Mouse (Mus musculus) kidney, embryonic 16.5 days (tissue): ENCODE data around the gene Sox6. TPM values are rescaled to one million over a fixed set of nuclear protein-coding genes. Genes with fewer than 3 reads are reported as not detected.

Experiments used
- ATAC-seq: fragments of 200-750 bp; cut with Nextera tagmentation; 2 replicates; pipeline ENCODE4 v1.8.0; 2017; ENCODE audit warnings: moderate TSS enrichment; ENCODE audit not compliant: low FRiP score, low TSS enrichment
- H3K27ac ChIP-seq: fragments of 300-500 bp; sonication (generic); 2 replicates; pipeline ENCODE4 v1.5.1; 2014; ENCODE audit warnings: low read length
- H3K27me3 ChIP-seq: fragments of 300-500 bp; sonication (generic); 2 replicates; pipeline ENCODE4 v1.6.1; 2014; ENCODE audit warnings: low read length, control low read depth, mixed read lengths; ENCODE audit not compliant: insufficient read depth
- H3K36me3 ChIP-seq: fragments of 300-500 bp; sonication (generic); 2 replicates; pipeline ENCODE4 v1.6.1; 2014; ENCODE audit warnings: low read length, control low read depth, mixed read lengths; ENCODE audit not compliant: insufficient read depth
- H3K4me1 ChIP-seq: fragments of 300-500 bp; sonication (generic); 2 replicates; pipeline ENCODE4 v1.6.1; 2014; ENCODE audit warnings: low read length, control low read depth, mixed read lengths; ENCODE audit not compliant: insufficient read depth
- H3K4me2 ChIP-seq: fragments of 300-500 bp; sonication (generic); replicated peaks from 2 replicates; pipeline ENCODE4 v1.6.1; 2014; ENCODE audit warnings: low read depth, low read length
- H3K4me3 ChIP-seq: fragments of 300-500 bp; sonication (generic); 2 replicates; pipeline ENCODE4 v1.5.1; 2014; ENCODE audit warnings: mild to moderate bottlenecking, low read length
- H3K9ac ChIP-seq: fragments of 300-500 bp; sonication (generic); replicated peaks from 2 replicates; pipeline ENCODE4 v1.6.1; 2014; ENCODE audit warnings: low read length
- H3K9me3 ChIP-seq: fragments of 300-500 bp; sonication (generic); 2 replicates; pipeline ENCODE4 v1.6.1; 2016; ENCODE audit warnings: low read length, control low read depth
- WGBS: fragments of 180-500 bp; shearing (Covaris S2); extraction: QIAGEN DNeasy Blood & Tissue Kit; methylation state at CpG from one replicate; pipeline ENCODE4 v1.1.7; 2014; 5-methylcytosine and 5-hydroxymethylcytosine counted together
- polyA plus RNA-seq: library from polyadenylated mRNA; unstranded; fragments of >200 nt; fragmentation: Nextera tagmentation; extraction: Ambion mirVana; gene quantifications from 2 replicates; pipeline ENCODE4 v1.2.1, GENCODE M21; 2015

The Sox6 gene
- polyA plus RNA-seq, 1 experiment from 2014 or later: 18.9 TPM

DNA sequence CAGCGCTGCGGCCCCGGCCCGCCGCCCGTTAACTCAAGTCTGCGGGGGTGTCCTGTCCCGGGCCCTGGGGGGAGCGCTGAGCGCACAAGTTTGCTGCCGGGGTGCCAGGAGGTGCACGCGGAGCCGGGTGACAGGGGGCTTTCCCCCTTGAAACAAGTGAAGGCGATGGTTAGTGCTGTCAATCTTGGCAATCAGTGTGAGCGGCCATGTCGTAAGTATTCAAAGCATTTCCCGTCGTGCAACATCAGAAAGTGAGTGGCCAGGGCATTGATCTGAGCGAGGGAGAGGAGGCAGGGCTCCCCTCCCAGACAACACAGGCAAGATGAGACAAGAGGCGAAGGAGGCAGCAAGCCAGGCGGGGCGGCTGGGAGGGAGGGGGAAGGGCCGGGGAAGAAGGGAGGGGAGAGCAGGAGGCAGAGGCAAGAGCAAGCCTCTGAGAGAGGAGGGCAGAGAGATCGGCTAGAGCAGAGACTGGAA, 4.3 kb downstream of the Sox6 start:
- Histone ChIP-seq H3K36me3 (no peaks in the 10 kb centered on the region), H3K4me1 (peaks cover 27% of the 10 kb centered on the region), H3K27ac (peak overlapping the region; percentile 13), H3K27me3 (peaks cover 62% of the 10 kb centered on the region), H3K4me2 (peak overlapping the region; percentile 92), H3K9ac (peak overlapping the region; percentile 53), H3K4me3 (peak overlapping the region; percentile 63), H3K9me3 (no peaks in the 10 kb centered on the region)
- WGBS: under 1% methylated on average over 25 of the region's 25 CpGs
- peak; percentile 29; the same call in 1 of the 2 replicates for ATAC-seq

DNA sequence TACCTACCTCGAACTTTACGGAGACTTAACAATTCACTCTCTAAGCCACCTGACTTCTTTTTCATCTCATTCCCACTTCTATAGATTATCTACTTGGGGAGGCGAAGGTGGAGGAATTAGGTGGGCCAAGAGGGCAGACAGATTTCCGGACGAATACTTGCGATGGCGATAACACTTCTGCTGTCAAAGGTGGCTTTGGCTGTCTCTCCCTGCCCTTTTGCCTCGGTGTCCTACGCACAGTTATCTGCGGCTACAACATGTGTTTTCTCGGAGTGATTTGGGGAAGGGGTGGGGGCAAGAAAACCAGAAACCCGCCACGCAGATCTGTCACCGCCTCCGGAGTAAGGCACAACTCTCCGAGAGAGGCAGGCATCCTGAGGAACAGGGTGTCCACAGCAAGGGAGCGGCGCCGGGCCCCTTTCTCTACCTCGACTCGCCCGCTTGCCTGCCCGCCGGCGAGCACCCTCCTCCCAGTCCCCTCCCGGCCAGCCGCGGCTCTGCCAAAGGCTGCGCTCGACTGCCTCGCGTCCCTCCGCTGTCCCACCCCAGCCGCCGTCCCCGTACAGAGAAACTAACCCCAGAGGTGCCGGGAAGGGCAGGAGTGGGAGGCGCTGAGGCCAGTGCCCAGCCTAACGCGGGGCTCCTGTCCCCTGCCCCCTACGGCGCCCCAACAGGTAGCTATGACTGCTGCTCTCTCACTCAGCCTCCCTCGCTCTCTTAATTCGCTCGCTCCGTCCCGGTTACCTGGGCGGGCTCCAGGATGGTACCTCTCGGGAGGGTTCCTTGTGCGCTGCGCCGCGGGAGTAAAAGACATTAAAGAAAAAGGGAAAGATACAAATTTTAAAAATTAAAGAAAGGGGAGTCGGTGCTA, 5.0 kb downstream of the Sox6 start:
- Histone ChIP-seq H3K36me3 (no peaks in the 10 kb centered on the region), H3K9me3 (no peaks in the 10 kb centered on the region), H3K27ac (peak overlapping the region; percentile 13), H3K4me2 (peak overlapping the region; percentile 92), H3K4me3 (peak overlapping the region; percentile 63), H3K4me1 (peaks cover 23% of the 10 kb centered on the region), H3K9ac (peak overlapping the region; percentile 53), H3K27me3 (peaks cover 56% of the 10 kb centered on the region)
- under 1% methylated on average over 54 of the region's 54 CpGs for WGBS
- ATAC-seq: peak; percentile 62

DNA sequence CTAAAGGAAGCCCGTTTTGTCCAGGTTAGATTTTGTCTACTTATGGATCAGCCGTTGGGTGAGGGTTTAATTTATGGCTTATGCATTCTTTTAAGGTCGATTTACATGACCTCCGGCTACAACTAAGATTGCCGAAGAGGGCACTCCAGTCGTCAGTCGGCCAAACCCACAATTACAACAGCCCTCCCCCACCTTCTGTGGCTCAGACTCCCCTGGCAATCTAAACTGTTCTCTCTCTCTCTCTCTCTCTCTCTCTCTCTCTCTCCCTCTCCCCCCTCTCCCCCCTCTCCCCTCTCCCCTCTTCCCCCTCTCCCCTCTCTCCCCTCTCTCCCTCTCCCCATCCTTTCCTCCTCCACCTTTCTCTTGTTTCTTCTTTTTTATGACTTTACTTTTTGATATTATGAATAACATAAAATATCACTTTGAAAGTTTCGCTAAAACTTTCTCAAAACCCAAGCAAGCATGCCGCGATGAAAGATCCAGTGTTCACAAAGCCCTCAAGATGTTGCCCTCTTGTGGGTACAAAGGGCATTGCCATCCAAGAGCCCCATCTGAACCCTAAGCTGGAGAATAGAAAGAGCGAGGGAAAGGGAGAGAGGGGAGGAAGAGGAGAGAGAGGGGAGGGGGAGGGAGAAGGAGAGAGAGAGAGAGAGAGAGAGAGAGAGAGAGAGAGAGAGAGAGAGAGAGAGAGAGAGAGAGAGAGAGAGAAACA, 5.8 kb downstream of the Sox6 start:
- Histone ChIP-seq H3K27ac (peak overlapping the region; percentile 35), H3K9me3 (no peaks in the 10 kb centered on the region), H3K4me2 (peak overlapping the region; percentile 92), H3K4me1 (peaks cover 15% of the 10 kb centered on the region), H3K36me3 (no peaks in the 10 kb centered on the region), H3K9ac (peak overlapping the region; percentile 72), H3K27me3 (peaks cover 50% of the 10 kb centered on the region), H3K4me3 (peak overlapping the region; percentile 63)
- ATAC-seq: no peak
- WGBS: 0% methylated on average over 11 of the region's 11 CpGs

DNA sequence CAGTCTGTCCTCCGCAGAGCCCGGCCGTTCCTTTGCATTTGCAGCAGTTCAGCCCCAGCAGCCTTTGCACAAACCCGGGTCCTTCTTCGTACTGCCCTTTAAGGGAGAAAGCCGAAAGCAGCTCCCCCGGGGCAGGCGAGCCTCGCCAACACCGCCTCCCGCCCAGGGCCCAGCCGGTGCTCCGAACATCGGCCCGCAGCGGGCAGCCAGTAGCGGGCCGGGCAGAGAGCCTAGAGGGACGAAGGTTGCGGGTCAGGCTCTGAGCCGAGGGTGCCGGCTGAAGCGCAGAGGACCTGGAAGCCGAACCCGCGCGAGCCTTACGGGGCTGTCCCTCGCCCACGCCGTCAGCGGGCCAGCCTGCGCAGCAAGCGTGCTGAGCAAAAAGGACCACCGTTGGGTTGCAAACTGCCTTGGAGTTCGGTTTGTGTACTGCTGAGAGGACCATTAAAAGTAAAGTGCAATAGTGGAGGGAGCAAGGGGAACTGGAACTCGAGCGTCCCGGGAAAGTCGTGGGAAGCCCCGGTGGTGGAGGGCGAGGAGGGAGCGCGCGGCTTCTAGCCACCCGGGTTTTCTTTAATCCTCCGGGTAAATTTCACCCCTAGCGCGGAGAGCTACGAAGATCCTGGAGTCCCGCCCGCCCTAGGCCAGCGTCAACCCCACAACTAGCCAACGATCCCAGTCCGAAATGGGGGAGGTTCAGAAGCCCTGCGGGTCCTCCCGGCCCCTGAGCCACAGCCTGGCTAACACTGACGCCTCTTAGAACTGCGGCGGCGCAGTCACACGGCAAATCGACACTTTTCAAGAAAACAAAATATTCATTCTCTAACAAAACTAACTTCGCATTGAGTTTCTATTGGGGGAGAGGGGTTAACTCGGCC, 6.6 kb downstream of the Sox6 start:
- Histone ChIP-seq H3K4me2 (peak overlapping the region; percentile 92), H3K4me3 (peak overlapping the region; percentile 57), H3K9ac (peak overlapping the region; percentile 72), H3K27ac (peak overlapping the region; percentile 35), H3K9me3 (no peaks in the 10 kb centered on the region), H3K36me3 (no peaks in the 10 kb centered on the region), H3K4me1 (peaks cover 14% of the 10 kb centered on the region), H3K27me3 (peaks cover 45% of the 10 kb centered on the region)
- WGBS: under 1% methylated on average over 65 of the region's 65 CpGs
- ATAC-seq: peak; percentile 62

DNA sequence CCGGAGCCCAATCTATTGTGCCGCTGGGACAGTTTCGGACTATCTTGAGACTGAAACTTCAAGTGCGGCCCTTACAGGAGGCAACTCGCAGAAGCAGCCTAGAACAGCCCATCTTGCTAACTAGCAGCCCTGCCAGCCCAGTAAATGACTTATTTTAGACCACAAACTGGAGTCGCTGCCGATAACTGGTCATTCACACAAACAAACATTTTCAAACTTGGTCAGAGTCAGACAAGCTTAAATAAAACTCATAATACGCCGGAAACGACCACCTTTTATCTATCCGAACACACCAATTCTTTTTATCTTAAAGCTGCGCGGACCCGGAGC, 7.2 kb downstream of the Sox6 start:
- peak overlapping the region; percentile 35; the same call in 1 of the 2 replicates for H3K27ac ChIP-seq
- WGBS: under 1% methylated on average over 14 of the region's 14 CpGs
- no peaks in the 10 kb centered on the region for H3K9me3 ChIP-seq
- peak overlapping the region; percentile 72 for H3K9ac ChIP-seq
- ATAC-seq: no peak
- peak overlapping the region; percentile 92 for H3K4me2 ChIP-seq
- peaks cover 39% of the 10 kb centered on the region for H3K27me3 ChIP-seq
- peak overlapping the region; percentile 57 for H3K4me3 ChIP-seq
- no peaks in the 10 kb centered on the region for H3K36me3 ChIP-seq
- peaks cover 14% of the 10 kb centered on the region for H3K4me1 ChIP-seq

DNA sequence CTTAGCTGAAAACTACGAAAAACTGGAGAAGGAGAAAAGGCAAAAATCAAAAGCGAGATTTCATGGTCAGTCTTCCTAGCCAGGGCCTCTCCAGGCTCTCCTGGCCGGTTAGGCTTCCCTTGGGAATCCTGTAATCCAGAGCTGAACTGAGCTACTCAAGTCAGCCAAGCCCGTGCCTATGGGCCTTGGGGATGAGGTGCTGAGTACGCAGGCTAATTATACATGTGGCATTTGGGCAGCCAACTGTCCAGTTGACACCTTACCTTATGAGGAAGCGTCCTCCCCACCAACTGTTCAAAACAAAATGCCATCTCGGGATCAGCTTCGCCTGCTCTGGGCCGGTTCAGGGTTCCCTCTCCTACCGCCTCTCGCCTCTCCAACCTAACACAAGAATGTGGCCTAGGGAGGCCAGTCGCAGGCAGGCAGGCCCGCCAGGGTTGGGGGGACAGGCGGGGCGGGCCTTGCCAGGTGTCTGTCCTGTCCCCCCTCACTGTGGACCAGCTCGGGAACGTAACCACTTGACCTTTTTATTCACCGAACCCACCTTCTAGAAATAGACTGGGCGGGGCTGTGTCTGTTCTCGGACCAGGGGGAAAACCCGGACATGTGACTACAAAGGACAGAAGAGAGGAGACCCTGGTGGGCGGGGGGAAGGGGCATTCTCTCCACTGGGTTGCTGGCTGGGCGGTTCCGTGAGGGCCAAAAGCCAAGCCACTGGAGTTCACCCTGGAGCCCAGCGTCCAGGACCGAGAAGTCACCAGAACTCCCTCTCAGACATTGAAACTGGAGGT, 7.8 kb downstream of the Sox6 start:
- no peak overlapping the region for H3K27ac ChIP-seq
- H3K36me3 ChIP-seq: no peaks in the 10 kb centered on the region
- no peaks in the 10 kb centered on the region for H3K9me3 ChIP-seq
- 24% methylated on average over 26 of the region's 26 CpGs for WGBS
- H3K4me2 ChIP-seq: peak overlapping the region; percentile 92
- H3K4me3 ChIP-seq: peak overlapping the region; percentile 57
- peaks cover 14% of the 10 kb centered on the region for H3K4me1 ChIP-seq
- peaks cover 33% of the 10 kb centered on the region for H3K27me3 ChIP-seq
- H3K9ac ChIP-seq: peak overlapping the region; percentile 72
- no peak for ATAC-seq

DNA sequence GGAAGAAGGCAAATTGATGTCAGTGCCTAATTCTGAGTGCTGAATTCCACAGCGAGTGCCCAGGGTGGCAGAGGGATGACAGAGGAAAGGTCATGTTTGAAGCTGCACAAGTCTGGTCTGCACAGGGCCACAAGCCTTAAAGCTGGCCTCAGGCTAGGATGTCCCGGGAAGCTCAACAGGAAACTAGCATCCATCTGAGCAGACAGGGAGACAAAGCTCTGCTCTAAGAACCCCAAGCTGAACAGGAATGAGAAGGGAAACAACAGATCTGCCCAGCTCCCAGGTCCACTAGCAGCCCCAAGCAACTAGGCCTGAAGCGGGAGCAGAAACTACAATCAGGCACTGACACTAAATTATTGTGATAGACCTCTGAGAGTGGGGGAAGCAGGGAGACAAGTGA, 8.6 kb downstream of the Sox6 start:
- H3K9me3 ChIP-seq: no peaks in the 10 kb centered on the region
- WGBS: 65% methylated on average over 3 of the region's 3 CpGs
- H3K4me3 ChIP-seq: no peak overlapping the region
- H3K27me3 ChIP-seq: peaks cover 25% of the 10 kb centered on the region
- peaks cover 14% of the 10 kb centered on the region for H3K4me1 ChIP-seq
- no peak overlapping the region for H3K9ac ChIP-seq
- no peak overlapping the region for H3K4me2 ChIP-seq
- no peak for ATAC-seq
- no peak overlapping the region for H3K27ac ChIP-seq
- H3K36me3 ChIP-seq: no peaks in the 10 kb centered on the region

DNA sequence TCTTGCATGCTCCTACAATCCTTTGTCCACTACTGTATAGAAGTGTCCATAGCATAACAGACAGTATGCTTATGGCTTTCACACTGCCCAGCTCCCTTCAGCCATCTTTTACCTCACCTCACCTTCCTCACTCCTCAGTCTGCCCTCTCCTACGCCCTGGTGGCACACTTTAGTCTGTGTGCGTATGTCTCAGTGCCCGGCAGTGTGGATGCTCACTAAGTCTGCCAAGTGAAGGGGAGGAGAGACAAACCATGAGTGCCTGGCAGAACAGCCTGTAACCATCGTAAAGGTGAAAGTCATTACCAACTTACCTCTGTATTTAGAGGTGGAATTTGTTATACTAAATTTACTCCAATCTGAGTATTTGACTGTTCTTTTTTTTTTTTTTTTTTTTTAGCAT, 35.9 kb downstream of the Sox6 start:
- no peak overlapping the region for H3K27ac ChIP-seq
- no peak overlapping the region for H3K4me3 ChIP-seq
- 83% methylated on average over 4 of the region's 4 CpGs for WGBS
- H3K36me3 ChIP-seq: no peaks in the 10 kb centered on the region
- H3K9me3 ChIP-seq: no peaks in the 10 kb centered on the region
- H3K4me2 ChIP-seq: no peak overlapping the region
- H3K4me1 ChIP-seq: no peaks in the 10 kb centered on the region
- ATAC-seq: no peak
- no peaks in the 10 kb centered on the region for H3K27me3 ChIP-seq
- no peak overlapping the region for H3K9ac ChIP-seq
